Mouse (Mus musculus) ES-E14 (cell line): ENCODE measurements around the gene Klk12. TPM values are rescaled to one million over a fixed set of nuclear protein-coding genes. Genes with fewer than 3 reads are reported as not detected.

Experiments used
- DNase-seq: peaks from one replicate; pipeline ENCODE4 v3.0.0-alpha.2; 2013; ENCODE audit warnings: low read depth, low spot score
- H3K27ac ChIP-seq: 2 replicates; pipeline ENCODE4 v1.5.1; 2012; ENCODE audit warnings: low read depth, mild to moderate bottlenecking, low read length, moderate library complexity, mixed read lengths; ENCODE audit not compliant: poor library complexity, insufficient read depth, severe bottlenecking
- H3K36me3 ChIP-seq: 2 replicates; pipeline ENCODE4 v1.6.1; 2012; ENCODE audit warnings: mild to moderate bottlenecking, low read length, moderate library complexity, mixed read lengths; ENCODE audit not compliant: control insufficient read depth, poor library complexity, insufficient read depth, severe bottlenecking
- H3K4me1 ChIP-seq, 2 experiments: fragments of 150-350 bp in 1 of 2; sonication (generic) in 1 of 2; 2 replicates each; pipeline ENCODE4 v1.6.1; 2012; ENCODE audit warnings: low read length in 2 of 2, mild to moderate bottlenecking in 1 of 2, mixed read lengths in 1 of 2; ENCODE audit not compliant: control insufficient read depth in 2 of 2, insufficient read depth in 2 of 2, poor library complexity in 1 of 2
- H3K4me3 ChIP-seq, 2 experiments: fragments of 150-350 bp in 1 of 2; sonication (generic) in 1 of 2; 2 replicates each; pipeline ENCODE4 v1.5.1; 2012; ENCODE audit warnings: low read length in 2 of 2, low read depth in 1 of 2, mild to moderate bottlenecking in 1 of 2, mixed read lengths in 1 of 2; ENCODE audit not compliant: insufficient read depth in 1 of 2, poor library complexity in 1 of 2, severe bottlenecking in 1 of 2
- H3K9ac ChIP-seq: 2 replicates; pipeline ENCODE4 v1.6.1; 2012; ENCODE audit warnings: low read depth, mild to moderate bottlenecking, low read length, mixed read lengths; ENCODE audit not compliant: poor library complexity, insufficient read depth, severe bottlenecking
- H3K9me3 ChIP-seq: fragments of 150-350 bp; sonication (generic); 2 replicates; pipeline ENCODE4 v1.6.1; 2012; ENCODE audit warnings: low read depth, mild to moderate bottlenecking, low read length; ENCODE audit not compliant: control insufficient read depth, insufficient read depth
- CHD2 ChIP-seq: IDR thresholded peaks from 2 replicates; pipeline ENCODE4 v1.6.1; 2014; ENCODE audit warnings: mild to moderate bottlenecking, low read depth, low read length, inconsistent platforms
- HCFC1 ChIP-seq: IDR thresholded peaks from 2 replicates; pipeline ENCODE4 v1.6.1; 2012; ENCODE audit warnings: low read length, inconsistent platforms, borderline replicate concordance; ENCODE audit not compliant: insufficient read depth
- MAFK ChIP-seq: IDR thresholded peaks from 2 replicates; pipeline ENCODE4 v1.6.1; 2014; ENCODE audit warnings: mild to moderate bottlenecking, low read depth, low read length, inconsistent platforms; ENCODE audit not compliant: insufficient read depth
- ZC3H11A ChIP-seq: IDR thresholded peaks from 2 replicates; pipeline ENCODE4 v1.6.1; 2012; ENCODE audit warnings: low read depth, mild to moderate bottlenecking, inconsistent platforms, low read length, borderline replicate concordance
- ZNF384 ChIP-seq: IDR thresholded peaks from 2 replicates; pipeline ENCODE4 v1.6.1; 2012; ENCODE audit warnings: low read depth, low read length, inconsistent platforms
- in situ Hi-C, 2 experiments: fragments of 600-800 bp; cut with MboI; formaldehyde crosslinking; loops; one replicate each; pipeline ENCODE4 v1.15.1; 2025; ENCODE audit warnings: low sequenced_read_pairs in 2 of 2, inconsistent platforms in 1 of 2; ENCODE audit not compliant: unreplicated experiment in 2 of 2
- total RNA-seq: library from RNA; depleted of rRNA; stranded (reverse); fragments of 300-350 nt; gene quantifications from 2 replicates; pipeline ENCODE4 v1.2.3, GENCODE M21; 2012

Klk12 gene
- total RNA-seq, 1 experiment: not detected

- TF ChIP-seq CHD2 (no peak), HCFC1 (no peak), ZNF384 (no peak), ZC3H11A (no peak), MAFK (no peak)
Measured at GRCm38 (mm10) chr7:43785286-43785685, 16.6 kb downstream of the Klk12 start.

GRCm38 (mm10) chr7:43788096-43788495 is 19.4 kb downstream of the Klk12 start:
- Histone ChIP-seq H3K27ac (no peak overlapping the region), H3K9me3 (no peaks in the 10 kb centered on the region), H3K4me1 (no peaks in the 10 kb centered on the region; a peak in 1 of 4 replicates), H3K4me3 (no peak overlapping the region), H3K36me3 (no peaks in the 10 kb centered on the region), H3K9ac (no peak overlapping the region)
- DNase-seq: no peak
- TF ChIP-seq MAFK (no peak), ZC3H11A (no peak), HCFC1 (no peak), ZNF384 (no peak), CHD2 (no peak)
- in situ Hi-C loops: no loop called here

More at GRCm38 (mm10) chr7:43785286-43785685, 16.6 kb downstream of the Klk12 start:
- DNase-seq: no peak
- Histone ChIP-seq H3K27ac (no peak overlapping the region), H3K36me3 (no peaks in the 10 kb centered on the region), H3K9ac (no peak overlapping the region), H3K4me3 (no peak overlapping the region), H3K4me1 (peaks cover 0 to 16% of the 10 kb centered on the region in 2 experiments; a peak in 3 of 4 replicates), H3K9me3 (no peaks in the 10 kb centered on the region)
- in situ Hi-C loops: no loop called here

DNA sequence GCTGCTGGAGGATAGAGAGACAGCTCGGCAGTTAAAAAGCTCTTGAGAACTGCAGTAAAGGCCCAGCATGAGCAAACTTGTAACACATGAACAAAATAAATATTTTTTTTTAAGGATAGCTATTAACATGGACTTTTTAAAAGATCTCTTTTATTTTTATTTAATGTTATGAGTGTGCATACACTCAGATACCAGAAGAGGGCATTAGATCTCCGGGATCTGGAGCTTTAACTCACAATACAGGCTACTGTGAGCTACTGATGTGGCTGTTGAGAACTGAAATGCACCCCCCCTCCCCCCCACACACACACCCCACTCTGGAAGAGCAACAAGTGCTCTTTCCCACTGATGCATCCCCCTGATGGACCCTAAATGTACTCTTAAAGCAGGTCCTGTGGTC is 20.6 kb downstream of the Klk12 start:
- in situ Hi-C loops: no loop called here
- no peaks in the 10 kb centered on the region for H3K4me1 ChIP-seq
- no peaks in the 10 kb centered on the region for H3K36me3 ChIP-seq
- no peak for DNase-seq
- no peak for TF ChIP-seq HCFC1
- TF ChIP-seq ZNF384: no peak
- no peak for TF ChIP-seq ZC3H11A
- TF ChIP-seq MAFK: no peak
- no peak overlapping the region for H3K4me3 ChIP-seq
- H3K9me3 ChIP-seq: no peaks in the 10 kb centered on the region
- no peak overlapping the region for H3K27ac ChIP-seq
- H3K9ac ChIP-seq: no peak overlapping the region

GRCm38 (mm10) chr7:43791591-43791990 is 22.9 kb downstream of the Klk12 start, which contains the start of gene Klk9:
TSS of gene Klk9 (plus strand) at chr7:43791891.
- peaks cover 0 to 4% of the 10 kb centered on the region in 2 experiments; a peak in 1 of 4 replicates for H3K4me1 ChIP-seq
- H3K4me3 ChIP-seq: no peak within 1 kb of the TSS
- H3K36me3 ChIP-seq: no peaks in the 10 kb centered on the region
- H3K9me3 ChIP-seq: no peaks in the 10 kb centered on the region
- no peak within 1 kb of the TSS for H3K27ac ChIP-seq
- in situ Hi-C loops: no loop called here
- no peak for DNase-seq
- TF ChIP-seq ZNF384 (no peak), MAFK (no peak), ZC3H11A (no peak), CHD2 (no peak), HCFC1 (no peak)
- no peak within 1 kb of the TSS for H3K9ac ChIP-seq

GRCm38 (mm10) chr7:43796355-43796754 is 27.7 kb downstream of the Klk12 start:
- in situ Hi-C loops: no loop called here
- H3K36me3 ChIP-seq: no peaks in the 10 kb centered on the region
- peaks cover 0 to 9% of the 10 kb centered on the region in 2 experiments; a peak in 2 of 4 replicates for H3K4me1 ChIP-seq
- H3K9me3 ChIP-seq: no peaks in the 10 kb centered on the region
- no peak for DNase-seq
- H3K9ac ChIP-seq: peak overlapping the region; percentile 40; the same call in 1 of the 2 replicates
- no peak for TF ChIP-seq MAFK
- TF ChIP-seq ZNF384: 0 out of 2 replicates have a peak, but pooled peaks have one; percentile 20
- peak overlapping the region; percentile 60 for H3K4me3 ChIP-seq
- no peak overlapping the region for H3K27ac ChIP-seq
